Mouse (Mus musculus): Measurements from ENCODE around the gene Grm4. TPM values are rescaled to one million over a fixed set of nuclear protein-coding genes. Genes with fewer than 3 reads are reported as not detected.

The Grm4 gene
- total and polyA plus RNA-seq, 3 experiments, result not detected

GRCm38 (mm10) chr17:27518296-27518695, 2.9 kb downstream of the Grm4 start:
- dilution Hi-C loops (cut with MboI; ENCODE audit: extremely low pct_ligation_motif_present, extremely low pct_unique_long_range_greater_than_20kb, low sequenced_read_pairs), result no loop called here
- DNase-seq (ENCODE audit: extremely low read depth), result no peak
- in situ Hi-C loops (cut with MboI; ENCODE audit: low pct_ligation_motif_present, low pct_unique_long_range_greater_than_20kb, low sequenced_read_pairs), result loop anchor here (5.0 to 25.0 kb wide), 3 partner anchors 326 to 481 kb away; partner anchors contain the start of genes Bak1 and Uqcc2
- no peak overlapping the region for H3K4me3 ChIP-seq (replicated peaks in 1 of 3; ENCODE audit: low read depth in 2 of 3, low read length in 2 of 3, poor library complexity in 1 of 3)
- H3K79me2 ChIP-seq (replicated peaks; ENCODE audit: control insufficient read depth, extremely low read depth, insufficient read depth, poor library complexity, severe bottlenecking), result no peaks in the 10 kb centered on the region
- H3K27ac ChIP-seq (ENCODE audit: insufficient read depth, low read depth), result no peak overlapping the region
- no peak overlapping the region for H3K4me2 ChIP-seq (ENCODE audit: insufficient read depth, low read depth, poor library complexity, severe bottlenecking)
- no peak overlapping the region for H3K9ac ChIP-seq (ENCODE audit: insufficient read depth, low read depth)
- H3K36me3 ChIP-seq (replicated peaks in 1 of 2; ENCODE audit: control insufficient read depth in 1 of 2, insufficient read depth in 1 of 2, low read length in 1 of 2), result no peaks in the 10 kb centered on the region
- TF ChIP-seq RCOR1 (conservative IDR thresholded peaks at IDR 0.05; ENCODE audit: low read depth, low read length), result no peak
- no peak for TF ChIP-seq ELF1 (IDR thresholded peaks at IDR 0.05; ENCODE audit: low read depth, low read length)
- no peak for TF ChIP-seq MXI1 (IDR thresholded peaks at IDR 0.05; ENCODE audit: low read depth, low read length)
- no peak for TF ChIP-seq ZNF384 (IDR thresholded peaks at IDR 0.05; ENCODE audit: low read depth, low read length)
- no peak for TF ChIP-seq RAD21 (IDR thresholded peaks at IDR 0.05; ENCODE audit: low read depth, low read length)
- no peak for TF ChIP-seq MAX (IDR thresholded peaks at IDR 0.05; ENCODE audit: low read length)
- TF ChIP-seq JUN (IDR thresholded peaks at IDR 0.05; ENCODE audit: insufficient read depth, low read depth, low read length), result no peak
- TF ChIP-seq TCF12 (IDR thresholded peaks at IDR 0.05; ENCODE audit: low read depth, low read length), result no peak
- no peak for TF ChIP-seq ZC3H11A (IDR thresholded peaks at IDR 0.05; ENCODE audit: low read depth, low read length)
- no peak for TF ChIP-seq EP300 (IDR thresholded peaks at IDR 0.05; ENCODE audit: low read length)
- TF ChIP-seq NELFE (IDR thresholded peaks at IDR 0.05; ENCODE audit: low read depth, low read length), result no peak
- no peak for TF ChIP-seq POLR2AphosphoS2 (IDR thresholded peaks at IDR 0.05; ENCODE audit: low read depth, low read length)
- no peak for TF ChIP-seq POLR2A (IDR thresholded peaks at IDR 0.05; ENCODE audit: low read depth, low read length)
- no peak for TF ChIP-seq MYC (IDR thresholded peaks at IDR 0.05; ENCODE audit: low read depth, low read length)
- TF ChIP-seq TBP (conservative IDR thresholded peaks at IDR 0.05; ENCODE audit: low read depth, low read length), result no peak
- no peak for TF ChIP-seq MAZ (IDR thresholded peaks at IDR 0.05; ENCODE audit: low read depth, low read length)
- no peaks in the 10 kb centered on the region for H3K4me1 ChIP-seq (ENCODE audit: control insufficient read depth in 1 of 2, insufficient read depth in 2 of 2)
- peaks cover 6% of the 10 kb centered on the region for H3K9me3 ChIP-seq (replicated peaks; ENCODE audit: low read length)
- peaks cover 84% of the 10 kb centered on the region for H3K27me3 ChIP-seq (replicated peaks)

DNA sequence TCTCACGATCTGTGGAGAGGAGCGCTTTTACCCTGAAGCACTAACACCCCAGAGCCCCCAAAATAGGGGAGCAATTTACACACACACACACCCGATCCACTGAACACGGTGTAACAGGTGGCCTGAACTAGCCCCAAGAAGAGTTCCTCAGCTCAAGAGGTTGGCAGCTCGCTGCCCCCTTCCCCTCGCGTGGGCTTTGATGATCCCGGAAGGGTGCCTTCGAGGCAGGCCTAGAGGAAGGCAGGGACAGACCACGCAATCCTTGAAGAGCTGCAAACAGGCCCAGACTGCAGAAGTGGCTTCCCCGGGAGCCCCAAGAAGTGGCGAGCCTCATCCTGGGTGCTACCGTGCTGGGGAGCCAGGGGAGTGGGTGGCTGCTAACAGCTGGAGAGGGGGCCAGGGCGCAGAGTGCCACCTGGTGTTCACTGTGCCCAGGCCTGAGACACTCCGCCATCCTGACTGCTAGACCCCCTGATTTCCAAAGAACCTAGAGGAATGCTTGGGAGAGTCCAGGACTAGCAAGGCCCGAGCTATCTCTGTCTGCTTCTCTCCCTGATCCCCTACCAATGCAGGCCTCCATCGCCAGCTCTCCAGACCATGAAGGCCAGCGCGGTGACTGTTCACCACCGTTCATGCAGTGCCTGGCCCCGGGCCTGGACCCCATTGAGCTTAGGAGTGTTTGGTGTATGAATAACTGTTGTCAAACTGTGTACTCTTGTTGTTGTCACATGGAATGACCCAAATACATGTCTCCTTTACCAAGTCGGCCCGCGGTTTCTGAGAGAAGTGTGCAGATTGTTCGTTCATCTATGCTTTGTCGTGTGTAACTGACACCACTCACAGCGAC, 7.1 kb downstream of the Grm4 start:
- no peak overlapping the region for H3K4me2 ChIP-seq (ENCODE audit: insufficient read depth, low read depth, poor library complexity, severe bottlenecking)
- H3K27me3 ChIP-seq (replicated peaks), result peaks cover 71% of the 10 kb centered on the region
- in situ Hi-C loops (cut with MboI; ENCODE audit: low pct_ligation_motif_present, low pct_unique_long_range_greater_than_20kb, low sequenced_read_pairs) (loop anchor here (25.0 kb wide), 1 partner anchor 477 kb away; the partner anchor contains the start of gene Bak1), dilution Hi-C loops (cut with MboI; ENCODE audit: extremely low pct_ligation_motif_present, extremely low pct_unique_long_range_greater_than_20kb, low sequenced_read_pairs) (no loop called here)
- TF ChIP-seq CTCF (conservative IDR thresholded peaks at IDR 0.05 in 1 of 2, IDR thresholded peaks at IDR 0.05 in 1 of 2; ENCODE audit: low read depth in 2 of 2, low read length in 2 of 2), result peak in 1 of 2 experiments; percentile 21; a peak in 2 of 4 replicates
- no peak for TF ChIP-seq PAX5 (IDR thresholded peaks at IDR 0.05; ENCODE audit: low read length)
- TF ChIP-seq SMC3 (IDR thresholded peaks at IDR 0.05; ENCODE audit: low read depth, low read length), result peak; percentile 16; the same call in 1 of the 2 replicates
- DNase-seq (ENCODE audit: extremely low read depth), result no peak
- no peaks in the 10 kb centered on the region for H3K36me3 ChIP-seq (replicated peaks in 1 of 2; ENCODE audit: control insufficient read depth in 1 of 2, insufficient read depth in 1 of 2, low read length in 1 of 2)
- no peak overlapping the region for H3K9ac ChIP-seq (ENCODE audit: insufficient read depth, low read depth)
- H3K4me3 ChIP-seq (replicated peaks in 1 of 3; ENCODE audit: low read depth in 2 of 3, low read length in 2 of 3, poor library complexity in 1 of 3), result no peak overlapping the region
- H3K79me2 ChIP-seq (replicated peaks; ENCODE audit: control insufficient read depth, extremely low read depth, insufficient read depth, poor library complexity, severe bottlenecking), result no peaks in the 10 kb centered on the region
- H3K27ac ChIP-seq (ENCODE audit: insufficient read depth, low read depth), result no peak overlapping the region
- H3K4me1 ChIP-seq (ENCODE audit: control insufficient read depth in 1 of 2, insufficient read depth in 2 of 2), result no peaks in the 10 kb centered on the region
- peaks cover 17% of the 10 kb centered on the region for H3K9me3 ChIP-seq (replicated peaks; ENCODE audit: low read length)

Measured in CH12.LX (cell line).